Mouse (Mus musculus) forebrain, embryonic 13.5 days (tissue): ENCODE data around the gene Ciapin1. TPM values are rescaled to one million over a fixed set of nuclear protein-coding genes. Genes with fewer than 3 reads are reported as not detected.

ENCODE experiments used
- ATAC-seq: fragments of 200-750 bp; cut with Nextera tagmentation; 2 replicates; pipeline ENCODE4 v1.8.0; 2017
- H3K27ac ChIP-seq: fragments of 300-500 bp; sonication (generic); 2 replicates; pipeline ENCODE4 v1.5.1; 2015; ENCODE audit warnings: inconsistent platforms, mild to moderate bottlenecking, moderate library complexity
- H3K27me3 ChIP-seq: fragments of 300-500 bp; sonication (generic); 2 replicates; pipeline ENCODE4 v1.6.1; 2015; ENCODE audit warnings: mild to moderate bottlenecking, inconsistent platforms
- H3K36me3 ChIP-seq: fragments of 300-500 bp; sonication (generic); 2 replicates; pipeline ENCODE4 v1.6.1; 2015; ENCODE audit warnings: mild to moderate bottlenecking, inconsistent platforms; ENCODE audit not compliant: poor library complexity, severe bottlenecking
- H3K4me1 ChIP-seq: fragments of 300-500 bp; sonication (generic); 2 replicates; pipeline ENCODE4 v1.6.1; 2015; ENCODE audit warnings: inconsistent platforms
- H3K4me2 ChIP-seq: fragments of 300-500 bp; sonication (generic); 2 replicates; pipeline ENCODE4 v1.6.1; 2015; ENCODE audit warnings: inconsistent platforms, mild to moderate bottlenecking, moderate library complexity
- H3K4me3 ChIP-seq: fragments of 300-500 bp; sonication (generic); 2 replicates; pipeline ENCODE4 v1.5.1; 2015; ENCODE audit warnings: mild to moderate bottlenecking, inconsistent platforms
- H3K9ac ChIP-seq: fragments of 300-500 bp; sonication (generic); 2 replicates; pipeline ENCODE4 v1.6.1; 2015; ENCODE audit warnings: mild to moderate bottlenecking, inconsistent platforms
- H3K9me3 ChIP-seq: fragments of 300-500 bp; sonication (generic); replicated peaks from 2 replicates; pipeline ENCODE4 v1.6.1; 2016; ENCODE audit warnings: inconsistent platforms
- WGBS: fragments of 180-500 bp; shearing (Covaris S2); methylation state at CpG from one replicate; pipeline ENCODE4 v1.1.7; 2015; 5-methylcytosine and 5-hydroxymethylcytosine counted together
- polyA plus RNA-seq: library from polyadenylated mRNA; unstranded; fragments of >200 nt; fragmentation: Nextera tagmentation; extraction: Ambion mirVana; gene quantifications from 2 replicates; pipeline ENCODE4 v1.2.1, GENCODE M21; 2015

The Ciapin1 gene
- polyA plus RNA-seq, 1 experiment from 2014 or later: 162 TPM

DNA sequence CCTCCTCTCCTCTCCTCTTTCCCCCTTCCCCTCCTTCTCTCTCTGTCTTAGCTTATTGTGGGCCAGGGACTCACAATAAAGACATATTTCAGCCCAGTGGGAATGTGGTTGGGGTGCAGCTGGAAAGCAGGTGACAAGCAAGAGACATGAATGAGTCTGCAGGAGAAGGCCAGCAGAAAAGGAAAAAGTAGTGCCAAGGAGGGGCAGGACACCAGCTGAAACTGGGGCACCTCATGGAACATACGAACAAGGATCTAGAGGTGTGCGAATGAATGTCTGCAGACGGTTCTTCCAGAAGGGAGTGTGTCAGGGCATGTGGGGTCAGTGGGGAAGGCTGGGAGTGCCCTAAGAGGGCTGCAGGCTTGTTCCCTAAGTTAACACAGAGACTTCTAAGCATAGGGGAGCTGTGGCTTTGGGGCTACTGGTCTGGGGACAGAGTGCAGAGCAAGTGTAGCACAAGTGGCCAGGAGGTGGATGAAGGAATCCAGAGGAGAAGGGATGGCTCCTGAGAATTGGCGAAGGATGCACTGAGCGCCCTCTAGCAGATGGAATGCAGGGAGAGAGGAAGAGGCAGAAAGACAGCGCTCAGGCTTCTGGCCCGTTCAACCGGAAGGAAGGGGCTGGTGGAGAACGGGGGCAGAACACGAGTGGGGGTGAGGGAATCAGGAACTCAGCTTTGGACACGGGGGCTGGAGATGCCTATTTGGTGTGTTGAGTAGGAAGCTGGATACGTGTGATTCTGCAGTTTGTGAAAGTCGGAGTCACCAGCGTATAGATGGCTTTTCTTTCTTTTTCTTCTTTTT, 36.7 kb downstream of the Ciapin1 start:
- Histone ChIP-seq H3K9ac (no peak overlapping the region), H3K36me3 (no peaks in the 10 kb centered on the region), H3K4me1 (no peaks in the 10 kb centered on the region), H3K27me3 (no peaks in the 10 kb centered on the region), H3K9me3 (no peaks in the 10 kb centered on the region), H3K4me3 (no peak overlapping the region), H3K4me2 (peak overlapping the region; percentile 21; the same call in 1 of the 2 replicates), H3K27ac (no peak overlapping the region)
- 38% methylated on average over 14 of the region's 14 CpGs for WGBS
- ATAC-seq: no peak

- no peaks in the 10 kb centered on the region for H3K27me3 ChIP-seq
- H3K4me2 ChIP-seq: no peak overlapping the region
- H3K9ac ChIP-seq: no peak overlapping the region
- no peaks in the 10 kb centered on the region for H3K4me1 ChIP-seq
- no peaks in the 10 kb centered on the region for H3K9me3 ChIP-seq
- H3K27ac ChIP-seq: no peak overlapping the region
- no peak overlapping the region for H3K4me3 ChIP-seq
- 58% methylated on average over 7 of the region's 7 CpGs for WGBS
- H3K36me3 ChIP-seq: no peaks in the 10 kb centered on the region
- no peak for ATAC-seq
Measured at GRCm38 (mm10) chr8:94800278-94800968, 37.7 kb downstream of the Ciapin1 start.

DNA sequence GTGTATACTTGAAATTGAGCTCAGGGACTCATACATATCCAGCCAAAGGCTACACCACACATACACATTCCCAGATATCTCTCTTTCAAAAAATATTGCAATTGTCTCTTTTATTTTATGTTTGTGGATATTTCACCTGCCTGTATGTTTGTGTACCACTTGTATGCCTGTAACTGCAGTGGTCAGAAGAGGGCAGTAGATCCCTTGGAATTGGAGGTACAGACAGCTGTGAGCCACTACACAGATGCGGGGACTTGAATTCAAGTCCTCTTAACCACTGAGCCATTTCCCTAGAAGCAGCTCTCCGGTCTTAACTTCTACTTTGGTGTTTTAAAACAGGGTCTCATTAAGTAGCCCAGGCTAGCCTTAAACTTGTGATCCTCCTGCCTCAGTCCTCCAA, 43.4 kb downstream of the Ciapin1 start:
- WGBS: 95% methylated on average over 2 of the region's 2 CpGs

GRCm38 (mm10) chr8:94794368-94794767, 43.8 kb downstream of the Ciapin1 start:
- Histone ChIP-seq H3K4me2 (no peak overlapping the region), H3K36me3 (no peaks in the 10 kb centered on the region), H3K9ac (no peak overlapping the region), H3K4me3 (no peak overlapping the region), H3K4me1 (no peaks in the 10 kb centered on the region), H3K9me3 (no peaks in the 10 kb centered on the region), H3K27ac (no peak overlapping the region), H3K27me3 (no peaks in the 10 kb centered on the region)
- WGBS: 91% methylated on average over 4 of the region's 4 CpGs
- ATAC-seq: no peak

More for the DNA sequence above, 43.4 kb downstream of the Ciapin1 start:
- Histone ChIP-seq H3K27ac (no peak overlapping the region), H3K27me3 (no peaks in the 10 kb centered on the region), H3K4me1 (no peaks in the 10 kb centered on the region), H3K9me3 (no peaks in the 10 kb centered on the region), H3K9ac (no peak overlapping the region), H3K36me3 (no peaks in the 10 kb centered on the region), H3K4me3 (no peak overlapping the region), H3K4me2 (no peak overlapping the region)
- ATAC-seq: no peak

GRCm38 (mm10) chr8:94789256-94789955, 48.8 kb downstream of the Ciapin1 start:
- Histone ChIP-seq H3K27me3 (no peaks in the 10 kb centered on the region), H3K4me1 (no peaks in the 10 kb centered on the region), H3K9ac (no peak overlapping the region), H3K4me3 (no peak overlapping the region), H3K4me2 (no peak overlapping the region), H3K27ac (no peak overlapping the region), H3K9me3 (no peaks in the 10 kb centered on the region), H3K36me3 (no peaks in the 10 kb centered on the region)
- WGBS: 50% methylated on average over 10 of the region's 10 CpGs
- no peak for ATAC-seq

- Histone ChIP-seq H3K27ac (no peak overlapping the region), H3K9me3 (no peaks in the 10 kb centered on the region), H3K4me1 (no peaks in the 10 kb centered on the region), H3K27me3 (no peaks in the 10 kb centered on the region), H3K4me2 (no peak overlapping the region), H3K36me3 (no peaks in the 10 kb centered on the region), H3K4me3 (no peak overlapping the region), H3K9ac (no peak overlapping the region)
- 72% methylated on average over 15 of the region's 15 CpGs for WGBS
- ATAC-seq: no peak
Measured at GRCm38 (mm10) chr8:94787524-94788501, 50.3 kb downstream of the Ciapin1 start.

GRCm38 (mm10) chr8:94785995-94786595, 52.1 kb downstream of the Ciapin1 start:
- Histone ChIP-seq H3K4me3 (no peak overlapping the region), H3K9ac (no peak overlapping the region), H3K27ac (no peak overlapping the region), H3K4me2 (no peak overlapping the region), H3K4me1 (peaks cover 6% of the 10 kb centered on the region; the same call in 1 of the 2 replicates), H3K9me3 (no peaks in the 10 kb centered on the region), H3K36me3 (no peaks in the 10 kb centered on the region), H3K27me3 (no peaks in the 10 kb centered on the region)
- no peak for ATAC-seq
- WGBS: 77% methylated on average over 6 of the region's 6 CpGs

DNA sequence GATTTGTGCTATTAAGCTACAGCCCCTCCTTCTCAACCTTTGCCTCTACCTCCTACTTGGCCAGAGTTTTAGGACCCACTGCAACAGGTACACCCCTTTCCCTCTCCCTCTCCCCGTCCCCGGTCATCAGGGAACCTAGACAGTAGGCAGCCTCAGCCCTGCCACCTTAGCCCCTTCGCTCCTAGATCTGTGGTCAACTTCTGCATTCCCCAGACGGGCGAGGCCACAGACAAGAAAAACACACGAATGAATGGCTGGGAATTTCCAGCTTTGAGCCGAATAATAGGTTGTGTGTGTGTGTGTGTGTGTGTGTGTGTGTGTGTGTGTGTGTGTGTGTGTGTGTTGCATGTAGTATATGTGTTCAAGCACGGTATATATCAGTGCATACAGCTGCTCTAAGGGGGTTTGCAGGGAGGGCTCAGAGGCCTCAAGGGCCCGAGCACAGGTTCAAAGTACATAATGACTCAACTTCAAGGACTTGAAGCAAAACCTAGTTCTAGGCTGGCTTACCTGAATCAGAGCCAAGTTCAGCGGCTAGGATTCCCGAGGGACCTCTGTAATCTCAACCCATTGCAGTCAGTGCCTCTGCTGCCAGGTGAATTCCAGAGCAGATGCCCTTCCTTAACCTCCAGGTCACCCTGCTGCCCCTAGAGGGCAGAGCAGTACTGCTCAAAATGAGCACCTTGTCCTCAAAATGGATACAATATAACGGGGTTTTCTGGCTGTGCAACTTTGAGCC, 52.7 kb downstream of the Ciapin1 start:
- H3K9me3 ChIP-seq: no peaks in the 10 kb centered on the region
- H3K4me2 ChIP-seq: no peak overlapping the region
- no peaks in the 10 kb centered on the region for H3K27me3 ChIP-seq
- ATAC-seq: no peak
- H3K9ac ChIP-seq: no peak overlapping the region
- H3K4me3 ChIP-seq: no peak overlapping the region
- no peak overlapping the region for H3K27ac ChIP-seq
- H3K4me1 ChIP-seq: peaks cover 6% of the 10 kb centered on the region; the same call in 1 of the 2 replicates
- 66% methylated on average over 11 of the region's 12 CpGs for WGBS
- H3K36me3 ChIP-seq: no peaks in the 10 kb centered on the region

DNA sequence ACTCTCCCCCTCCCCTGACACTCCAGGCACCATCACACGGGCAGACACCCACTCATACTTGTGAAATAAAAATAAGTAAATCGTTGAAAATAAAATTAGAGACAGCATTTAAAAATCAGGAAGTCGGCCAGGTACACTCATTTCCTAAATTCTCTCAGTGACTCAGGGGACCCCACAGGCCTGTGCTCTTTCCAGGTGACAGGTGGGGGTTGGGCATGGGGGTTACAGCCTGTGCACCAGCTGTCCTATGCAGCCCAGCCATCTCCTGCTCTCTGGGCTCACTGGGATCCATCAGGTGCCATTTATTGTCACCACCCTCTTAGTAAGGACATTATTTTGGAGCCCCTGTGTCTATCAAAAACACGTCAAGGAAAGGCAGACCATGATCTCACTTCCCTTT, 54.3 kb downstream of the Ciapin1 start:
- ATAC-seq: no peak
- Histone ChIP-seq H3K4me1 (peaks cover 9% of the 10 kb centered on the region), H3K36me3 (0 out of 2 replicates have a peak, but pooled peaks cover 3% of the 10 kb centered on the region), H3K27ac (no peak overlapping the region), H3K27me3 (no peaks in the 10 kb centered on the region), H3K4me3 (no peak overlapping the region), H3K9me3 (no peaks in the 10 kb centered on the region), H3K4me2 (no peak overlapping the region), H3K9ac (no peak overlapping the region)
- 79% methylated on average over 4 of the region's 4 CpGs for WGBS

- Histone ChIP-seq H3K4me1 (peaks cover 21% of the 10 kb centered on the region), H3K4me2 (no peak overlapping the region), H3K27ac (no peak overlapping the region), H3K36me3 (0 out of 2 replicates have a peak, but pooled peaks cover 3% of the 10 kb centered on the region), H3K9ac (no peak overlapping the region), H3K4me3 (no peak overlapping the region), H3K9me3 (no peaks in the 10 kb centered on the region), H3K27me3 (no peaks in the 10 kb centered on the region)
- 10% methylated on average over 10 of the region's 11 CpGs for WGBS
- no peak for ATAC-seq
Measured at GRCm38 (mm10) chr8:94781838-94782235, 56.3 kb downstream of the Ciapin1 start.
